In the genomic region with DNA sequence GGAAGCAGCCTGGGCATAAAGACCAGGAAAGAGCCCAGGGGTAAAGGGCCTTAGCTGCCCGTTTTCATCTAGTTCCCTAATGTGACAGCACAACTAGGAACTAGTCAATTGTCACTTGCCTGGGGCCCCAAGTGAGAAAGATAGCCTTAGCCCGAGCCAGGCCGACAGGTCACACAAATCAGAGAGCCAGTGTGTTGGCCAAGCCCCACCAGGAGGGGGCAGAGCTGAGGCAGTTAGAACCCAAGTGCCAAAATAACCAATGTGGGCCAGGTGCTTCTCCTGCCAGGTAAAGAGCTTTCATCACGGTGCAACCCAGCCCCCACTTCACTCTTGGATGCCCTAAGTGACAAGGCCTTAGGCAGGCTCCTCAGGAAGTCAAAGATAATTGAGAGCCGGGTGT, we compare ENCODE assay signal across 9 mouse cellular contexts.
DNase-seq lines count a peak whose midpoint lies in the region; ATAC-seq and TF ChIP-seq lines count a peak whose summit lies in the region.
"Had no signal": no experiment of that assay in that cellular context is flagged by ENCODE, and none has a peak within 500 bp of the region (broad histone marks: within the 10 kb centered on the region; RNA-seq: fewer than 3 reads in every experiment).

No protein-coding gene starts in this region.

- intact Hi-C loops in gastrocnemius, adult 2 months (cut with DNase I): no loop called here

- no peak for DNase-seq in gastrocnemius, adult 2 months
- no peak for DNase-seq in gastrocnemius, adult 18-20 months (ENCODE audit: low spot score)
- DNase-seq in B cell, adult 2 months: peak; percentile 78 to 80
- DNase-seq in lung, postnatal 14 days: peak; percentile 50
- no peak for DNase-seq in gastrocnemius, postnatal 10 days
- DNase-seq in frontal cortex, postnatal 14 days (ENCODE audit: low spot score in 2 of 2): no peak

- no peak for ATAC-seq in activated CD4-positive, CD25-positive, alpha-beta regulatory T cell, adult 4 months

- no peak overlapping the region for H3K27ac ChIP-seq in gastrocnemius, adult 2 months
- H3K27ac ChIP-seq in bone marrow, adult 2 months (ENCODE audit: control insufficient read depth, insufficient read depth, low read depth, low read length, poor library complexity): no peak overlapping the region
- H3K27ac ChIP-seq: macrophage had no signal

- no peak for TF ChIP-seq POLR2A in bone marrow, adult 2 months (IDR thresholded peaks at IDR 0.05; ENCODE audit: borderline replicate concordance, control insufficient read depth, low read depth, low read length)

- peak; percentile 62 for TF ChIP-seq CTCF in gastrocnemius, adult 2 months (IDR thresholded peaks at IDR 0.05)
- peak; percentile 61 for TF ChIP-seq CTCF in bone marrow, adult 2 months (IDR thresholded peaks at IDR 0.05; ENCODE audit: control insufficient read depth, insufficient read depth, low read length)

- H3K4me3 ChIP-seq in gastrocnemius, adult 2 months: no peak overlapping the region
- H3K4me3 ChIP-seq in bone marrow, adult 2 months (replicated peaks; ENCODE audit: control insufficient read depth, low read depth, low read length): no peak overlapping the region

- 32% methylated on average over 5 of the region's 5 CpGs for WGBS in bone marrow, adult 2 months

- no peaks in the 10 kb centered on the region for H3K4me1 ChIP-seq in bone marrow, adult 2 months (ENCODE audit: control insufficient read depth, insufficient read depth, low read length)

Comparison
In these comparisons a context has a peak if more than half of its experiments do, and no peak if none do; other contexts are left out.
1. DNase-seq: peak in B cell, adult 2 months (2 of 2) and lung, postnatal 14 days (single experiment); none in gastrocnemius, adult 2 months (single experiment), gastrocnemius, adult 18-20 months (single experiment), gastrocnemius, postnatal 10 days (single experiment) and frontal cortex, postnatal 14 days (0 of 2).